Mouse (Mus musculus): ENCODE results near the gene Duoxa2.
A peak's percentile ranks its signal among the peaks of the same experiment; 100 is the strongest.
"Not testable (repeated sequence)": the region's sequence is repeated elsewhere in the genome, so short reads cannot be mapped to it uniquely, and the experiment has no call there.

Duoxa2 gene

DNA sequence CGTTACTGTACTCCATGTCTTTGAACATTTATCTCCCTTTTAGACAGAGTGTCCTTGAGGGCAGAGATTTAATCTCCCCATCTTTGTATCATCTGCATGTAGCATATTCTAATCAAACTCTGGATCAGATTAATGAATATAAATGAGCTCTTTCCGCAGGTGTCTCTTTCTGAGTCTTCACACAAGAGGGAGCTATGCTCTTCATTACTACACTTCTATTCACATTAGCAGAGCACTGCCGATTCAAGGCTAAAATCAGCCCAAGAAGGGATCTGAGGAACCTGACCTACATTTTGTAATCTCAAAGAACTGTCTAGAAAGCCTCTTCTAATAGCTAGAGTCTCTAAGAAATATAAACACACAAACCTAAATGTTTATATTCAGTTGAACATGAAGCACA lies 10.9 kb downstream of the Duoxa2 start:
- no peak for DNase-seq

DNA sequence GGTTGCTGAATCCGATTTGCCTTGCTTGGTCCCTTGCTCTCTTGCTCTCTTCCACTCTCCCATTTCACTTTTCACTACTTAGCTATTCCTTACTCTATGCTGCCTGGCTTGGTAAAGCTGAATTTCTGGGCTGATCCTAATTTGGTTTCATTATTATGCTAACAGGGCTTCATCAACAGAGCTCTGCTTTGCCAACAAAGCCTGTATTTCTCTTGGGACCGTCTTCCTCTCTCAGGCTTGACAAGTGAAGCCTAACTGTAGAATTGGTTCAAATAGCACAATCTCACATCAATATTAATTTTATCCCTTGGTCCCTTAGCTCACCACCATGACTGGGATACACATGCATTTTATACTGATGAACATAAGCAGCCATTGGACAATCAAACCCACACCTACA lies 12.9 kb downstream of the Duoxa2 start:
- no peak for DNase-seq

DNA sequence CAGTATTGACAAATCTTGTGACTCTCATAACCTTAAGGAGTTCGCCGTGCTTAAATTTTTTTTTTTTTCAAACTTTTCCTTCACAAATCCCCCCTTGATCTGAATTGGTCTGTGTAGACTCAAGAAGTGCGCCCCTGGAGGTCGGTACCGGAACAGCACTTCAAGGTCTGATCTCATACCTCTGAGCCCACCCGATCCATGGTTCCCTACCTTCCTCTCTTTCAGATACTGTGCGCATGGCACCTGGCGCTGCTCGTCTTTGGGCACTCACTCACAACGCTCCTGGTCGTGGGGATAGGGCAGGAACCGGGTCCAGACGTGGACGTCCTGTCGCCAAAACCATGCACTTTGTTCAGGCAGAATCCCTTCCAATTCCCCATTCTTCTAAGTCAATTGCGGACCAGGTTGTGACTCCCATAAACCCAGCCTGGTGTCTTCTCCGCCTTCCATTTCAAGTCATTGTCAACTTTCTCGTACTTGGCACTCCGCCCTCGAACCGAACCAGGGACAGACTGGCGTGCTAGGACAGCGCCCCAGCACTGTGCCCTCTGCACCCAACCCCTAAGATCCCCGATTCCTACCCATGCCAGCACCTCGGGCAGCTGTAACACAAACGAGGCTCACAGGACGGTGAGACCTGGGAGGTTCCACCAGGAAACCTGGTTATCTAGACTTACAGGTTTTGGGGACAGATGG lies 14.2 kb downstream of the Duoxa2 start:
- peak; percentile 68 for DNase-seq

DNA sequence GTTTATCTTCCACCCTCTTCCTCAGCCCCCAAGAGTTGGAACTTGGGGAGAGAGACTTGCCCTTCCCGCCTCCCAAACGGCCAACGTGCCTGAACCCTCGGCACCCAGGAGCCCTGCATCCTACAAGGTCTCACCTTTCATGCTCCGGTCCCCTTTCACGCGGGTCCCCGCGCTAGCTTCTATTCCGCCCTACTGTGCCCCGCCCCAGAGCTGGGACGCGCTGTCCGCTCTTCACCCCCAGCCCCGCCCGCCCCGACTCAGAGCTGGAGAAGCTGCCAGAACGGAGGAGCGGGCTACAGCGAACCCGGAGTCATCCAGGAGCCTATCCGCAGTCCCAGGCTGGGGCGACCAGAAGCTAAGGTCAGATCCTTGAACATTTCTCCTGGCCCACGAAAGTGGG lies 14.8 kb downstream of the Duoxa2 start, which contains the start of gene Duoxa1:
Gene Duoxa1 (minus strand): TSS at position 195 of the 400 bp plus-strand sequence.
- DNase-seq = no peak

DNA sequence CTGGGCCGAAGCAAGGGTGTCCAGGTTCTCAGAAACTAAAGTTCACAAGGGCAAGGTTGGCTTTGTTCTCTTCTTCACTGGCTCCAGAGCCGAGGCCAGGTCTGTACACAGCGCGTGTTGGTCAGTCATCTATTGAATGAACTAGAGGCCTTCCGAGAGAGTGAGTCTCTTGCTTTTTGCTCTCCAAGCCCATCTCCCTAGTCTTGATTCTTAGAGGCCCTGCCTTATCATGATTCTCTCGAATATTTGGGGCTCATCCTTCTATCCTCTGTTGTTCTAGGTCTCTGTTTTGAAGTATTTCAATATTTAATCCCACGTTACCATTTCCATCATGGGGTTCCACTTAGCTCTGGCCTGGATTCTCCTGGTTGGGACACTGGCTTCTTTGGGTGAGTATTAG lies 16.7 kb downstream of the Duoxa2 start, which contains the start of gene Duox1:
Gene Duox1 (plus strand): TSS at position 301 of the 400 bp plus-strand sequence.
- DNase-seq = no peak

DNA sequence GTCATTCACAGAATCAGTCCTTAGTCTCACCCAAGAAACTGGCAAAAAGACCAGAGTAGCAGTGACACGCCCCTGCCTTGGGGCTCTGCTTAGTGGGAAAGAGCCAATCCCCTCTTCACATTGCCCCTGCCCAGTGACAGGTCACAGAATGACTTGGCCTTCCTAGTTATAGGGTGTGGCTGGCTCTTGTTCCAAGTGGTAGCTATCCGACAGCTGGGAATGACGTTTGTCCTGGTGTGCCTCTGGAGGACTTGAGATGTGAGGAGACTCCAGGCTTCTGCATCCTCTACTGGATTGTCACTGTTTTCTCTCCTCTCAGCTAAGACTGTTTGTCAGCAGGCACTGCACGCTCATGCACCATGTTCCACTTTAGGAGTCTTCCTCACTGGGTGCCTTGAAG lies 18.7 kb downstream of the Duoxa2 start:
- no peak for DNase-seq

DNA sequence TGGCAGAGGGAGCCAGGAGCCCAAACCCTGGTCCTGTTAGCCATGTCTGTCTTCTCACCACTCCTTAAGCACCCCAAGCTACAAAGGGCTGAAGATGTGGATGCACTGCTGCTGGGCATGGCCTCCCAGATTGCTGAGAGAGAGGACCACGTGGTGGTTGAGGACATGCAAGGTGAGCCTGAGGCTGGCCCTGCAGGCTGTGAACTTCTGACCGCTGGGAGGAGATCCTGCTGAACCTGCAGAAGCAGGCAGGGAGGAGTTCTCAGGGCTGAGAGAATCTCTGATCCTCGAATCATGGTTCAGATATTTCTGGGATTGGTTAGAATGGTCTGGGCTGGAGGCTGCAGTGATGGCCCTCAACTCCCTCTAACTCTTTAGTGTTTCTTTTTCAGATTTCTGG lies 25.3 kb downstream of the Duoxa2 start:
- DNase-seq = no peak

DNA sequence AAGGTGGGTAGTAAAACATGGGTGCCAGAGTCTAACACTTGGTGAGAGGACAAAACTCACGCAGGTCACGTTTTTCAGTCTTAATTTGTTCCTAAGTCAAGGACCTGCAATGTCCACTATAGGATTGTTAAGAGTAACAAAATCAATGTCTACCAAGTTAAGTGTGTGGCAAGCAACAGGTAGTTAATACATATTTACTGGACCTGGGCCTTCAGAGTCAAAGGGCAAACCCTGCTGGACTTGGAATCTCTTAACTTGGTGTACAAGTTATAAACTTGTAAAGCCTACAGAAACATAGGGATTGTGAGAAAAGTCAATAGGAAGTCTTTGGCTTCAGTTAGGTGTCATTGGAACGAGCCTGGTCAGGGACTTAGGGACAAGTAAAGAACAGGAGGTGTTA lies 25.9 kb downstream of the Duoxa2 start:
- no peak for DNase-seq

DNA sequence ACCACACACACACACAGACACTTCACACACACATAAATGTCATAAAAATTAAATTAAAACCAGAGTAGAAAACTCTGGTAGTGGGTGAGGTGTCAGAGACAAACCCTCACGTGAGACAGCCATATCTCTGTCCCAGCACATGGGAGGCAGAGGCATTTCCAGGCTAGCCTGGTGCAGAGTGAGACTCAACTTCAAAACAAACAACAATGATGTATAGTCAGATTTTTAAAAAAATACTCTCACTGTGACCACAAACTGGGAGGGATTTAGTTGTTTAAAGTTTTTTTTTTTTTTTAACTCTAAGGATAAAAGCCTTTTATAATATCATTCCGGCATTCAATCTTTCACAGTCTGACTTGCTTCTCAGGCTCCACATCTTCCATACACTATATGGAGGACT lies 26.7 kb downstream of the Duoxa2 start:
- no peak for DNase-seq

DNA sequence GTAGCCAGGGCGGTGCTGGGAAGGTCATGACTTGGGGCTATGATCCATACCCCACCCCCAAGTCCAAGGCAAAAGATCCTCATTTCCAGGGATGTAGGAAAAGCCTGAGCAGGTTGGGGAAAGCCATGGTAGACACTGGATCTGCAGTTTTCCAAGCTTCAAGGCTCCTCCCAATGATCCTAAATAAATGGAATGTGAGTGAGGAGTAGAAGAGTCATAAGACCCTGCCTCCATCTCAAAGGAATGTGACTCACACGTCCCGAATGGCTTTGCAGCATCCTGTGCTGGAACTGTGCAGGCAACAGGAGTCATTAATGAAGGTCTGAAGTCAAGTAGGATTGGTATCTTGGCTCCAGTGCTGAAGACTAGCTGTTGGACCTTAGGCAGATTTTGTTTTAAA lies 29.3 kb downstream of the Duoxa2 start:
- no peak for DNase-seq

DNA sequence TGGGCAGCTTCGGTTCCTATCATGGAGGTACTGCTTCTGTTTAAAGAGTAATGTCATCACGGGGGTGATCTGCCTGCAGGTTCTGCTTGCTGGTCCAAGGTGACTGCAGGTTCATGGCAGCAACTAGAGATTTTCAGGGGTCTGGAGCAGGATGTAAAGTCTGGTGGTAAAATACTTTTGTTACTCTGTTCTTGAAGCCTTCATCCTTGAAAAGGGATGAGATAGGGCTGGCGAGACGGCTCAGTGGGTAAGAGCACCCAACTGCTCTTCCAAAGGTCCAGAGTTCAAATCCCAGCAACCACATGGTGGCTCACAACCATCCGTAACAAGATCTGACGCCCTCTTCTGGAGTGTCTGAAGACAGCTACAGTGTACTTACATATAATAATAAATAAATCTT lies 31.6 kb downstream of the Duoxa2 start:
- not testable (repeated sequence) for DNase-seq

DNA sequence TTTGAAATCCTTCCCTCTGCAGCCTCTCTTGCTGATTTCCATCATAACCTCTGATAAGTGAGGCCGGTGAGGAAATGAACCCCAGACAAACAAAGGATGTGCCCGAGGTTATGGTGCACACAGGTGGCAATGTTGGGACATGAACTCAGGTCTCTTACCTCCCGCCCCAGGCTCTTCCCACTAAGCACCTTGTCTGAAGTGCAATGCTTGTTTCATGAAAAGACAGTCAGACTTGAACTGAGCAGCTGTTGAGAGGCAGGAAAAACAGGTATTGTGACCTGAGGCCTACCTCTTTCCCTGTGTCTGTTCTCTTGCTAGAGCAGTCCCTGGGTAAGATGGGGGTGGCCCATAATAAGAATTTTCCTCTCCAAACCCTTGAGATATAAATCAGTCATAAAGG lies 33.5 kb downstream of the Duoxa2 start:
- no peak for DNase-seq

DNA sequence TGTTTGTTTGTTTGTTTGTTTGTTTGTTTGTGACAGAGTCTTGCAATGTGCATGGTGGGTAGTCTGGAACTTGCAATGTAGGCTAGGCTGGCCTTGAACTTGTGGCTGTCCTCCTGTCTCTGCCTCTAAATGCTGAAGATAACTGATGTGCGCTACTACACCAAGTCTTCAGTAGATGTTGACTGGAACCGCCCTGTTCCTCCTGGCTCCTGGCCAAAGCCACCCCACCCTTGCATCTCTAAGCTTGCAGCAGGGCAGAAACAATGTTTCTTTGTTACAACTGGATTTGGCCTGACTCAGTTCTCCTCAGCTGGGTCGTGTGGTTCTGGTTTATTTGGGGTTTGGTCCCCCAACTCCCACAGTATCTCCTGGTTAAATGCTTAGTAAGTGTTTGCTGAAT lies 35.5 kb downstream of the Duoxa2 start:
- no peak for DNase-seq

DNA sequence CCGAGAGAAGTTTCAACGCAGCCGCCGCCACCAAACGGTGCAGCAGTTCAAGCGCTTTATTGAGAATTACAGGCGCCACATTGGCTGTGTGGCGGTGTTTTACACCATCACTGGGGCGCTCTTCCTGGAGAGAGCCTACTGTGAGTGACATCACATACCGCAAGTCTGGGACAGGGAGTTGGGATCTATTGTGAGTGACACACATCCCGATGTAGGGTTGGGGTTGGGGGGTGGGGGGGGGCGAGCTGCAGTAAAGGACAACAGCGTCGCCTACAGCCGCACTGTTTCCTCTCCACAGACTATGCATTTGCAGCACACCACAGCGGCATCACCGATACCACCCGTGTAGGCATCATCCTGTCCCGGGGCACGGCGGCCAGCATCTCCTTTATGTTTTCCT lies 38.6 kb downstream of the Duoxa2 start:
- DNase-seq = no peak

DNA sequence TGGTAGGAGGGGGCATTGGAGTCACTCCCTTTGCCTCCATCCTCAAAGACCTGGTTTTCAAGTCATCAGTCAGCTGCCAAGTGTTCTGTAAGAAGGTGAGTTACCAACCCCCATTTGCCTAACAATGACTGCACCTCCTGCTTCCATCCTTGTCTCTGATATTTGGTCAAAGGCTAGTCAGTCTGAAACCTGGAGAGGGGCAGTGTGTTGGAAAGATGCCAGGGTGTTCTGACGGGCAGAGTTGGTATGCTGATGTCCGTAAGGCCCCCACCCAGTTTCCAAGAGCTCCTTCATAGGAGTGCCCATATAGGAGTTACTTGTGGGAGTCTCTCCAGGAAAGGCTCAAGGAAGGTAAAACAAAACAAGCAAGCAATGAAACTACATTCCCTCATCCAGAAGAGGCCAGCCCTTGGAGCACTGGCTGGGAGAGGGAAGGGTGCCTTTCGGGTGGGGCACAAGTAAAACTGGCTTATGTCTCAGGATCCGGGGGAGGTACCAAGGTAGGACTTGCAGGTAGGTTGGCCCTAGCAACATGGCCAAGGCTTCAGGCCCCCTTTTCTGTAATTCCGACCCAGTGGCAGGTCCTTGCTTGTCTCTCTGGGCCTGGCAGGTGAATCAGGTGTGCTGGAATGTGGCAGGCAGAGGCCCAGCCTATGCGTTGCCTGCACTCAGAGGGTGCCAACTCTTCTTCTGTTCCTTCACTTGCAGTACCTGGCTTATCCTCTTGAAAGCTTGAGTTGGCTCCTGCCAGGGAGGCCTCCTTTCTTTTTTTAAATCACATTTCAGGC lies 46.6 kb downstream of the Duoxa2 start:
- DNase-seq = peak; percentile 66

DNA sequence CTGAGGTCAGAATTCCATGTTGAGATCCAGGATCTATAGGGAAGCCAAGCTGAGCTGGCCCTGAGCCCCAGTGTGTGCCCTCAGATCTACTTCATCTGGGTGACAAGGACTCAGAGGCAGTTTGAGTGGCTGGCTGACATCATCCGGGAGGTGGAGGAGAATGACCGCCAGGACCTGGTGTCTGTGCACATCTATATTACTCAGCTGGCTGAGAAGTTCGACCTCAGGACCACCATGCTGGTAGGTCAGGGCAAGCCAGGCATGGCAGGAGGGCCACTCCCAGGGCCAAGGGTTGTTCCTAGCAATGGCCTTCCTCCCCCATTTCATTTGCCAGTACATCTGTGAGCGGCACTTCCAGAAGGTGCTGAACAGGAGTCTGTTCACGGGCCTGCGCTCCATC lies 47.5 kb downstream of the Duoxa2 start:
- not testable (repeated sequence) for DNase-seq

DNA sequence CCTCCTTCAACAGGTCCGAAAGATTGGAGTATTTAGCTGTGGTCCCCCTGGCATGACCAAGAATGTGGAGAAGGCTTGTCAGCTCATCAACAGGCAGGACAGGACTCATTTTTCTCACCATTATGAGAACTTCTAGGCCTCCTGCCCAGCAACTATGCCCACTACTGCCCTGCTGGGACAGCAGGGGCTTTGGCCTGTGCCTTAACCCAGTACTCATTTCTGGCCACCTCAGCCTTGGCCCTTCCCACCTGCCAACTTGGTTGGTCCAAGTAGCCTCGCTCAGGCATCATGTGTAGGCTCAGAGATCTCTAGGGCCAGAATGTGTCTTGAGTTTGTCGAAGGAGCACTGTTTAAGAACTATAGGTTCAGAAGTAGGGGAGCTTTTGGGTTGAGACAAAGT lies 48.6 kb downstream of the Duoxa2 start:
- DNase-seq = peak; percentile 60

DNA sequence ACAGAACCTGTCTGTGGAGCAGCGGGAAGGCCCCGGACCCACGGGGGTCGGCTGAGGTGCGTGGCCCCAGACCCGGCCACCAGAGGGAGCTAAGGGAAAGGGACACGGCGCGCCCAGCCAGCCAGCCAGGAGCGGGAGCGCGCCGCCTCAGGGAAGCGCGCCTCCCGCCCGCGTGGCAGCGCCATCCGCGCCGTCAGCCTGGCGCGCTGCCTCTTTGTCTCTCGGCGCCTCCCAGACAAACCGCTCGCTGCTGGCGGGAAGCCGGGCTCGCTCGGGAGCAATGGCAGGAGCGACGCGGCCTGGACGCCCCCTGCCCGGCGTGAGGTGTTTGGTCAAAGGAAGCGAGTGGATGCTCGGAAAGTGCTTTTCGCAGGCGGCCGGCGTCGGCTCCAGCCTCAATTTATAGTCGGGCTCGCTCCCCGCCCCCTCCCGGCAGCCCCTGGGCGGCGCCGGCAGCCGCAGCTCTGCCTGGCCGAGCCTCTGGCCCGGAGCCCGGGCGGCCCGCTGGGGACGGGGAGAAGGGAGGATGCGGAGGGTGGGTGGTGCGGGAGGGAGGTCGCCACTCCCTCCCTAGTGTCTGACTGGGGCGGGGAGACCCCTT lies 49.9 kb downstream of the Duoxa2 start:
- DNase-seq = peak; percentile 94

DNA sequence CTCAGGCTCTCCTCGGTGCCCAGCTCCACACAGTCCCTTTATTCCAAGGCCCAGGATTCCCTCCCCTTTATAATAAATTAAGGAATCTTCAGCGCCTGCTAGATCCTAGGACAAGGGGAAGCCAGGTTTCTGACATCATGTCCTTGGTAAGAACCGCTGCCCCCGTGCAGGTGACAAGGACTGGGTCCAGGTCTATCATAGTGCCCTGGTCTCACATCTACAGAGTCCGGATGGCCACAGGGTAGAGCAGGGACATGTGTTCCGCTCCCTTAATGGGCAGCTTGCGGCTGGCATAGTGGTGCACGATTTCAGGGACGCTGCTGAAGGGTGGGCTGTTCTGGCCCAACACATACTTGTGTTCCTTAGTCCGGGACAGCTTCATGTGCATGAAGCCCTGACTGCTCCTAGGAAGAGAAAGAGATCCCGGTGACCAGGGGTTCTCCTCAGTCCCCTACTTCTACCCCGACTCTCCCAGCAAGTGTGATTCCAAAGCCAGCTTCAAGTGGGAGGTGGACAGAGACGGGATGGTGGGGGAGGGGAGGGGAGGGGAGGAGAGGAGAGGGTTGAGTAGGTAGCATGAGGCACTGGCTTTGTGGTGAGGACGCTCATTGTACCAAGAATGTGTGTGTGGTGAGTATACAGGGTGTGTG lies 50.6 kb downstream of the Duoxa2 start:
- peak; percentile 75 for DNase-seq

DNA sequence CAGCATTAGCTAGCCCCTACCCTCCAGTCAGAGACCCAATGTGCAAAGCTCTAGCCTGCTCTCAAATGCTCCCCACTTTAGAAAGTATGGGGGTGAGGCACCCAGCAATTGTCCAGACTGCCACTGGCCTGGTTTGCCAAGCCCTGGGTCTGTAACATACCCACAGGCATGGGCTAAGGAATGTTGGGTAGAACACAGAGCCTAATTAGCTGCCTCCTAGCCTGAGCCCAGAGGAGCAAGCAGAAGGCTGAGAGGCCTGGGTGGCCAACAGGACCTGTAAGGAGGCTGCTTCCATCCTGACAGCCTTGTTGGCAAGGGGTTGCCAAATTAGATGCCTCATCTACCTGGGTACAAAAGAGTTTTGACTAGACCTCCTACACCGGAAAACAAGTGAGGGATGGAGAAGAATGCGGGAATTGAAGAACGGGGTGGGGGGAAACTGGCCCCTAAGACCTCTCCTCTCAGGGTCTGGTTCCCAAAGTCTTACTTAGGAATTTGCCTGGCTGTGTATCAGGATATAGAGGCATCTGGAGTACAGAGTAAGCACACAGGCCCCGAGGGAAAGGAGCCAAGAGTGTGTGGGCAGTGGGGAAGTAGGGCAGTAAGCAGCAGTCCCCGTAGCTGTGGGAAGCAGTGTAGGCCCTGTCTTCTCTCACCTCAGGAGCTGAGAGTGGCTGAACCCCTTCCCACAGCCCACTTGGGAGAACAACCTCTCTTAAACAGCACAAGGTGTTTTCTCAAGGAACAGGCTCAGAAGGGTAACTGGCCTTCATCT lies 52.6 kb downstream of the Duoxa2 start:
- peak; percentile 67 for DNase-seq

DNA sequence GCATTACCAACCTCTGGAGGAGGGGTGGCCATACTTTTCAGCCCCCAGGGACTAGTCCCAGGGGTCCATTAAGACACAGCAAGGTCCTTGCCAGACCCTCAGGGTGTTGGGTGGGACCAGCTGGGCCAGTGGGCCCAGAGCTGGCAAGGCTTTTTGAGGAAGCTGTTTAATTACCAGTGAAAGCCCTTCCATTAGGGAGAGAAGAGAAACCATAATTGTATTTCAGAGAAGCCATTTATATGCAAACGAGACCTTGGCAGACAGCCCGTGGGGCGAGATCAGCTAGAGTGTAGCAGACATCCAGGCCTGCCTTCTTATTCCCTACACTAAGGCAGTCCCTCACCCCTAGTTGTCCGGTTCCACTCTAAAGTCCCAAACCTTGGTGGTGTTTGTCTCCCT lies 53.2 kb downstream of the Duoxa2 start:
- peak; percentile 76 for DNase-seq
